Mouse (Mus musculus): Measurements from ENCODE around the gene Usp39. TPM values are rescaled to one million over a fixed set of nuclear protein-coding genes. Genes with fewer than 3 reads are reported as not detected.

Gene Usp39
- polyA plus RNA-seq, 1 experiment: 33.4 TPM

DNA sequence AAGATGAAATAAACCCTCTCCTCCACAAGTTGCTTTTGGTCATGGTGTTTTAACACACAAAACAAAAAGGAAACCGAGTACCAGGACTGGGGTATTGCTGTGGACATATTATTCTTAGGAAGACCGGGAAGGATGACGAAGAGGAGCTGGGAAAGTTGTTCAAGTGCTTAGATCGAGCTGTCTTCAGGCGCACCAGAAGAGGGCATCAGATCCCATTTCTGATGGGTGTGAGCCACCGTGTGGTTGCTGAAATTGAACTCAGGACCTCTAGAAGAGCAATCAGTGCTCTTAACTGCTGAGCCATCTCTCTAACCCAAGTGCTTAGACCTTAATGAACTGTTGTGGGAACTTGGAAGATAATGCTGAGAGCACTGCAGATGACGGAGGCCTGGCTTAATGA, 19.0 kb upstream of the Usp39 start:
- Histone ChIP-seq H3K4me1 (ENCODE audit: control insufficient read depth, insufficient read depth, low read length) (no peaks in the 10 kb centered on the region), H3K27ac (ENCODE audit: insufficient read depth, low read length) (no peak overlapping the region), H3K4me3 (ENCODE audit: insufficient read depth, low read length) (no peak overlapping the region)
- no peak for TF ChIP-seq POLR2A (IDR thresholded peaks at IDR 0.05; ENCODE audit: extremely low read depth, insufficient read depth, low read length)
- TF ChIP-seq CTCF (IDR thresholded peaks at IDR 0.05; ENCODE audit: extremely low read depth, insufficient read depth, low read length): peak; percentile 29; the same call in 1 of the 2 replicates

DNA sequence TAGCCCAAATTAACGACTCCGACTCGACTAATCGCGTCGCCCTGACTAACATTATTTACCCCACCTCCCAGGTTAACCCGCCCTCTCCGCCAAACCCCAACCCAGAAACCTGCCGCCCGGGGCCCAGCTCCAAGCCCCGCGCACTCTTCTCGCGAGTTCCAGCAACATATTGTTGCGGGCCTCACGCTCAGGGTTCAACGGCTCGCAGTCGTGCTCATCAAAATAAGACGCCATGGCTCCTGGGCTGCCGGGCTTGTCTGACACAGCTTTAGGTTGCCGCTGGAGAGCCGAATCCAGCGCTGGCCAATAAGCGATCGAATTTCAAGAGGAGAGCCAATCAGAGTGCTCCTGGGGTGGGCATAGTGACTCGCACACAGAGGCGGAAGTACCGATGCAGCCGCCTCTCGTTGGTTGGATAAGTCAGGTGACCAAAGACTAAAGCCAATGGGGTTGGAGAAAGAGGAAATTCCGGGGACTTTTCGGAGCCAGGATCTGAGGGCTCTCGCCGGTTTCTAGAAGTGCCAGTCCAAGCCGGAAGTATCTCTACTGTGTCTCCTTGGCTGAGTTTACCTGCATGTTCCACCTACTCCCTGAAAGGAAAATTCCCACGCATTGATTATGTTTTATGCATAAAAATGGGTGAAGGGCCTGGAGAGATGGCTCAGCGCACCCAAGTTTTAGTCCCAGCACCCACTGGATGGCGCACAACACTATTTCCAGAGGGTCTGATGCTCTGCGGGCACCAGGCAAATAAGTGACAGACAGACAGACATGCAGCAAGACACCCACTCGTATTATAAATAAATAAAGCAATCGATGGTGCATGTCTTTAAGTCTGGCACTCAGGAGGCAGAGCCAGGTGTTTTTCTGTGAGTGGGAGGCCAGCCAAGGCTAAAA, 17.4 kb upstream of the Usp39 start:
- peak; percentile 88 for TF ChIP-seq POLR2A (IDR thresholded peaks at IDR 0.05; ENCODE audit: extremely low read depth, insufficient read depth, low read length)
- peak; percentile 38 for TF ChIP-seq CTCF (IDR thresholded peaks at IDR 0.05; ENCODE audit: extremely low read depth, insufficient read depth, low read length)
- H3K4me1 ChIP-seq (ENCODE audit: control insufficient read depth, insufficient read depth, low read length): no peaks in the 10 kb centered on the region

DNA sequence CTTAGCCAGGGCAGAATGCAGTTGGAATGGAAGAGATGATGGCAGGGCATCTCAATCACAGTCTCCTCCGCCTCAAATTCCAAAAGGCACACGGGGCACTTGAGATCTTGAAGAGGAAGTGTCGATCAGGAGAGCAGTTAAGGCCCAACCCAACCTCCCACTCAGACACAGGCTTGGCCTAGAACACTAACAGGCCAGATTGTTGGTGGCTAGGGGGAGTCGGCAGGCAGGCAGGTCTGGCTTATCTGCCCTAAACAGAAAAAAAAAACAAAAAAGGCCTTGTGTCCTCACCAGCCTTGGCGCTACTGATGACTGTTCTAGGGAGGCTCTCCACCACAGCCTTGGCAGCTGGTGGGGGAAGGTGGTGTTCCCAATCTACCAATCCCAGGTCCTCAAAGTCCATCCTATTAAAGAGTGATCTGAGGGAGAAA, 16.2 kb upstream of the Usp39 start:
- TF ChIP-seq CTCF (IDR thresholded peaks at IDR 0.05; ENCODE audit: extremely low read depth, insufficient read depth, low read length) (no peak), POLR2A (IDR thresholded peaks at IDR 0.05; ENCODE audit: extremely low read depth, insufficient read depth, low read length) (no peak)
- Histone ChIP-seq H3K27ac (ENCODE audit: insufficient read depth, low read length) (no peak overlapping the region), H3K4me1 (ENCODE audit: control insufficient read depth, insufficient read depth, low read length) (peaks cover 2% of the 10 kb centered on the region; the same call in 1 of the 2 replicates), H3K4me3 (ENCODE audit: insufficient read depth, low read length) (peak overlapping the region; percentile 66; the same call in 1 of the 2 replicates)

More for the DNA sequence above, 17.4 kb upstream of the Usp39 start:
- Histone ChIP-seq H3K4me3 (ENCODE audit: insufficient read depth, low read length) (peak overlapping the region; percentile 66), H3K27ac (ENCODE audit: insufficient read depth, low read length) (peak overlapping the region; percentile 36)

DNA sequence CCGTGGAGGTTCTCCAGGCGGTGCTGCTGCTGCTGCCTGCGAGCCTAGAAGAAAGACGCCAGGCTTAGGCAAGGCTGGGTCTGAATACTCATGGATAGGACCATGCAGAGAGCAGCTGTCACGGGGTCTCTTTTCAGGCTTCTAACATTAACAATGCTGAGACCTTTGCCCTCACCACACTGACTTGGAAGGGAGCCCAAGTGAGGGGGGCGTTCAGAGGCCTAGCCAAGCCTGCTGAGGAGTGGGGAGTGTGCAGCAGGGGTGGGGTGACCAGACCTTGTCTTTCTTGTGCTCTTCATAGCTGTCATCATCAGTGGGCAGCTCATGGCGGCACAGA, 15.6 kb upstream of the Usp39 start:
- Histone ChIP-seq H3K27ac (ENCODE audit: insufficient read depth, low read length) (no peak overlapping the region), H3K4me3 (ENCODE audit: insufficient read depth, low read length) (peak overlapping the region; percentile 66; the same call in 1 of the 2 replicates), H3K4me1 (ENCODE audit: control insufficient read depth, insufficient read depth, low read length) (peaks cover 3% of the 10 kb centered on the region; the same call in 1 of the 2 replicates)
- no peak for TF ChIP-seq POLR2A (IDR thresholded peaks at IDR 0.05; ENCODE audit: extremely low read depth, insufficient read depth, low read length)
- no peak for TF ChIP-seq CTCF (IDR thresholded peaks at IDR 0.05; ENCODE audit: extremely low read depth, insufficient read depth, low read length)

DNA sequence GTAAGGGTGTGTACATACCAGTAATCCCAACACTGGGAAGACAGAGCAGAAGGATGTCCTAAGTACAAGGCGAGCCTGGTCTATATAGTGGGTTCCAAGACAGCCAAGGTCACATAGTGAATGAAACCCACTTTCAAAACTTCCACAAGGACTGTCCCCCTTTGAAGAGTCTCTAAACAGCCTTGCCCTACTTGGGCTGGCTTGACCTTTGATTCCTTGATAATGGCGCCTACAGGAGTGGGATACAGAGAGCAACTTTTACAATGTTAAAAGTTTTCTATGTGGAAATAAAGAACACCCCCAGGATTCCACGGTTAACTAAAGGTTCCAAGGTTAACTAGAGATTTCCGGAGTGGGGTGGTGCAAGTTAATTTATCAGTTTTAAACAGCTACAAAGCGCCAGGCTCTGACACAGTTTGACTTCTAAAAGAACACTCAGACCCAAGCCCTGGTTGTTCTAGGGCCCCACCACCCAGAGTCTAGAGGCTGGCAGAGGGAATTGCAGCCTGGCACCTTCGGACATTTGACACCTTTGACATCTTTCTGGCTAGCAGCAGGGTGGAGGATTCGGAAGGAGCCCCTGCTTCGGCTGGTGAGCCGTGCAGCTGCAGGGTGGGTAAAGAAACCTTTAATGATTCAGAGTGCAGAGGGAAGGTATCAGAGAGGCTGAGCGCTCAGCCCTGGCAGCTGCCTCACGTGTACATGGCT, 15.1 kb upstream of the Usp39 start:
- Histone ChIP-seq H3K27ac (ENCODE audit: insufficient read depth, low read length) (no peak overlapping the region), H3K4me1 (ENCODE audit: control insufficient read depth, insufficient read depth, low read length) (peaks cover 3% of the 10 kb centered on the region; the same call in 1 of the 2 replicates), H3K4me3 (ENCODE audit: insufficient read depth, low read length) (no peak overlapping the region)
- TF ChIP-seq CTCF (IDR thresholded peaks at IDR 0.05; ENCODE audit: extremely low read depth, insufficient read depth, low read length) (no peak), POLR2A (IDR thresholded peaks at IDR 0.05; ENCODE audit: extremely low read depth, insufficient read depth, low read length) (no peak)

GRCm38 (mm10) chr6:72359343-72359742, 14.4 kb upstream of the Usp39 start:
- TF ChIP-seq POLR2A (IDR thresholded peaks at IDR 0.05; ENCODE audit: extremely low read depth, insufficient read depth, low read length): no peak
- no peak for TF ChIP-seq CTCF (IDR thresholded peaks at IDR 0.05; ENCODE audit: extremely low read depth, insufficient read depth, low read length)
- Histone ChIP-seq H3K4me3 (ENCODE audit: insufficient read depth, low read length) (no peak overlapping the region), H3K27ac (ENCODE audit: insufficient read depth, low read length) (no peak overlapping the region), H3K4me1 (ENCODE audit: control insufficient read depth, insufficient read depth, low read length) (peaks cover 3% of the 10 kb centered on the region; the same call in 1 of the 2 replicates)

- H3K4me1 ChIP-seq (ENCODE audit: control insufficient read depth, insufficient read depth, low read length): peaks cover 3% of the 10 kb centered on the region; the same call in 1 of the 2 replicates
These were observed 13.2 kb upstream of the Usp39 start for GRCm38 (mm10) chr6:72358086-72358764.

DNA sequence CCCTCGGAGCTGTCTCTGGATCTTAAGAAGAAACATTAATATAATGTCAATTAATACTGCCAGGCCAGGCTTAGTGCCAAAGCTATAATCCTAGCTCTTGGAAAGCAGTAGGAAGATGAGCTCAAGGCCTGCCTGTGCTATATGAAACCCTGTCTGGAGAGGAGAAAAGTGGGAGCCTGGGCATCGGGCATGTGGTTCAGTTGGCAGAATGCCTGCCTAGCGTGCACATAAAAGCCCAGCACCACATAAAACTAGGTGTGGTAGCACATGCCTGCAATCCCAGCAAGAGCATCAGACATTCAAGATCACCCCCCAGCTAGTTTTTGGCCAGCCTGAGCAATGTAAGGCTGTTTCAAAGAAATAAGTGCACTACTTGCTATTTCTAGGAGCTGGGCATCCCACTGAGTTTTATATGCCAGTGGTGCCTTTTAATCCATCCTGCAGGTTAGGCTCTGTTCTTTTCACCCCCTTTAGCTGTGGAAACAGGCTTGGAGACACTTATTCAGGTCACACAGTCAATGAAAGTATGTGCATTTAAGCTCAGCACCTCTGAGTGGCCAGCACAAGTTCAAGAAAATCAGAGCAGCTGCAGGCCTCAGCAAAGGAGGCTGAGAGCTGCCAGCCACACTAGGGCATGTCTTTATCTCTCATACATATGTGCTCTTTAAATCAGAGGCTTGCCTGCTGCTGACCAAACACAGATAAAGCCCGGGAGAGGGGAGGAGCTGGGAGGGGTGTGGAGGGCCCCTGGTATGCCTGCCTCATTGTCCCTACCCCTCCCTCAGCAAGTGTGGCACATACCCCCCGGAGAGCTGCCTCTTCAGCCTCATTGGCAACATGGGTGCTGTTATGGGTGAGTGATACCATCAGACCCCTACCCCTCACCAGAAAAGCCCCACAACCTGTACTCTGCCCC, 12.4 kb upstream of the Usp39 start:
- Histone ChIP-seq H3K27ac (ENCODE audit: insufficient read depth, low read length) (no peak overlapping the region), H3K4me1 (ENCODE audit: control insufficient read depth, insufficient read depth, low read length) (peaks cover 7% of the 10 kb centered on the region), H3K4me3 (ENCODE audit: insufficient read depth, low read length) (no peak overlapping the region)
- TF ChIP-seq CTCF (IDR thresholded peaks at IDR 0.05; ENCODE audit: extremely low read depth, insufficient read depth, low read length) (no peak), POLR2A (IDR thresholded peaks at IDR 0.05; ENCODE audit: extremely low read depth, insufficient read depth, low read length) (no peak)

More at GRCm38 (mm10) chr6:72358086-72358764, 13.2 kb upstream of the Usp39 start:
- Histone ChIP-seq H3K4me3 (ENCODE audit: insufficient read depth, low read length) (no peak overlapping the region), H3K27ac (ENCODE audit: insufficient read depth, low read length) (no peak overlapping the region)
- TF ChIP-seq POLR2A (IDR thresholded peaks at IDR 0.05; ENCODE audit: extremely low read depth, insufficient read depth, low read length) (peak; percentile 35; the same call in 1 of the 2 replicates), CTCF (IDR thresholded peaks at IDR 0.05; ENCODE audit: extremely low read depth, insufficient read depth, low read length) (no peak)
